Mouse (Mus musculus) adrenal gland, postnatal 10 days (tissue): Measurements from ENCODE around the gene Gm7792. TPM values are rescaled to one million over a fixed set of nuclear protein-coding genes. Genes with fewer than 3 reads are reported as not detected.
"Not testable (repeated sequence)": the region's sequence is repeated elsewhere in the genome, so short reads cannot be mapped to it uniquely, and the experiment has no call there.

Experiments
- DNase-seq: peaks from one replicate; pipeline ENCODE4 v3.0.0; 2021; ENCODE audit warnings: mixed read lengths
- long read RNA-seq, 2 experiments: library from polyadenylated mRNA; stranded (forward); transcript quantifications; one replicate each; pipeline ENCODE4 v2.0.0; 2021
- total RNA-seq, 2 experiments: library from RNA; stranded (reverse); gene quantifications; 2 replicates each; pipeline ENCODE4 v1.2.3; 2021

Gene Gm7792
- not detected for total RNA-seq
- long read RNA-seq, experiment 1, result 0 reads
- long read RNA-seq, experiment 2, result 0 reads

DNA sequence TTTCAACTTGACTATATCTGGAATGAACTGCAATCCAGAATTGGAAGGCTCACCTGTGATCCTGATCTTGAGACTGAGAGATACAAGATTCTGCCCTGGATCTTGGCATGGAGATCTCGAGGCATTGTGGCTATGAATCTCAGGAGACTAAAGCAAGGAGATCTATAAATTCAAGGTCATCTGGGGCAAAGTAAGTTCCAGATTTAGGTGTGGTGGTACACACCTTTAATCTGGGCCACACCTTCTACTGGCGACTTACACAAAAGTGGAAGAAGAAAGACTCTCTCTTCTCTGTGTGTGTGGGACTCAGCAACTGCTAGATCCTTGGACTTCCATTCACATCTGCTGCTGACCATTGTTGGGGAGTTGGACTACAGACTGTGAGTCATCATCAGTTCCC, at the start of gene Gm7792:
Gene Gm7792 (plus strand): TSS at position 301 of the 400 bp plus-strand sequence.
- not testable (repeated sequence) for DNase-seq

Other genes starting within 250 kb of the Gm7792 start
- gene C87414, start 172.2 kb upstream of the Gm7792 start, total RNA-seq, result not detected
- not detected for gene Gm16429, start 85.3 kb downstream of the Gm7792 start, total RNA-seq
- gene BC061212, start 226.8 kb downstream of the Gm7792 start, total RNA-seq, result not detected
- not detected for gene Gm6351, start 232.6 kb downstream of the Gm7792 start, total RNA-seq